In genomic region chr9:99242533-99243189, GRCm38 (mm10) we compare ENCODE assay signal across 8 mouse cellular contexts. TPM values are rescaled to one million over a fixed set of nuclear protein-coding genes. Genes with fewer than 3 reads are reported as not detected.
DNase-seq lines count a peak whose midpoint lies in the region; ATAC-seq lines count a peak whose summit lies in the region.

No protein-coding gene starts in this region.

- peak overlapping the region; percentile 95 for H3K4me3 ChIP-seq in lung, embryonic 15.5 days
- peak overlapping the region; percentile 92 for H3K4me3 ChIP-seq in embryonic facial prominence, embryonic 10.5 days
- H3K4me3 ChIP-seq in hindbrain, embryonic 14.5 days (replicated peaks; ENCODE audit: low read length): peak overlapping the region; percentile 88
- H3K4me3 ChIP-seq in macrophage (ENCODE audit: inconsistent target): peak overlapping the region; percentile 49

- H3K36me3 ChIP-seq in lung, embryonic 15.5 days: 0 out of 2 replicates have a peak, but pooled peaks cover 3% of the 10 kb centered on the region
- H3K36me3 ChIP-seq in embryonic facial prominence, embryonic 10.5 days (replicated peaks): peaks cover 13% of the 10 kb centered on the region
- no peaks in the 10 kb centered on the region; the same call in 1 of the 2 replicates for H3K36me3 ChIP-seq in hindbrain, embryonic 14.5 days (replicated peaks; ENCODE audit: control insufficient read depth, insufficient read depth)
- H3K36me3 ChIP-seq in macrophage (ENCODE audit: inconsistent target): no peaks in the 10 kb centered on the region; the same call in 1 of the 2 replicates

- no peaks in the 10 kb centered on the region for H3K27me3 ChIP-seq in lung, embryonic 15.5 days
- H3K27me3 ChIP-seq in embryonic facial prominence, embryonic 10.5 days (replicated peaks; ENCODE audit: low read depth, poor library complexity, severe bottlenecking): no peaks in the 10 kb centered on the region
- no peaks in the 10 kb centered on the region for H3K27me3 ChIP-seq in hindbrain, embryonic 14.5 days (ENCODE audit: control insufficient read depth, insufficient read depth, low read length)

- ATAC-seq in lung, embryonic 15.5 days (ENCODE audit: borderline replicate concordance, extremely low read depth, low FRiP score, low TSS enrichment): no peak; the same call in 1 of the 2 replicates
- ATAC-seq in hindbrain, embryonic 14.5 days (ENCODE audit: low FRiP score): peak; percentile 73

- 6% methylated on average over 17 of the region's 17 CpGs for WGBS in lung, embryonic 15.5 days
- WGBS in embryonic facial prominence, embryonic 10.5 days: 9% methylated on average over 17 of the region's 17 CpGs
- 8% methylated on average over 17 of the region's 17 CpGs for WGBS in hindbrain, embryonic 14.5 days
- WGBS in macrophage (ENCODE audit: missing documents): 4% methylated on average over 17 of the region's 17 CpGs

- no peak overlapping the region for H3K27ac ChIP-seq in lung, embryonic 15.5 days
- H3K27ac ChIP-seq in embryonic facial prominence, embryonic 10.5 days (replicated peaks): peak overlapping the region; percentile 94
- no peak overlapping the region for H3K27ac ChIP-seq in hindbrain, embryonic 14.5 days
- peak overlapping the region; percentile 55 for H3K27ac ChIP-seq in macrophage

- DNase-seq in lung, postnatal 4 days: no peak
- DNase-seq in embryonic facial prominence, embryonic 10.5 days (ENCODE audit: low spot score): no peak
- DNase-seq in hindbrain, embryonic 14.5 days (ENCODE audit: low spot score): no peak
- DNase-seq in T-cell, adult 2 months (ENCODE audit: low spot score): no peak
- no peak for DNase-seq in spleen, postnatal 4 days (ENCODE audit: low spot score in 2 of 2)
- DNase-seq in retina, embryonic 14.5 days (ENCODE audit: low spot score): no peak

- 0 out of 2 replicates have a peak, but pooled peaks cover 5% of the 10 kb centered on the region for H3K4me1 ChIP-seq in lung, embryonic 15.5 days
- H3K4me1 ChIP-seq in embryonic facial prominence, embryonic 10.5 days: peaks cover 10% of the 10 kb centered on the region
- no peaks in the 10 kb centered on the region; the same call in 1 of the 2 replicates for H3K4me1 ChIP-seq in hindbrain, embryonic 14.5 days (replicated peaks; ENCODE audit: control insufficient read depth, insufficient read depth, low read length)

- peak overlapping the region; percentile 61 for H3K4me2 ChIP-seq in lung, embryonic 15.5 days
- peak overlapping the region; percentile 48 for H3K4me2 ChIP-seq in hindbrain, embryonic 14.5 days (replicated peaks)

- H3K9ac ChIP-seq in lung, embryonic 15.5 days: no peak overlapping the region; the same call in 1 of the 2 replicates
- H3K9ac ChIP-seq in hindbrain, embryonic 14.5 days: peak overlapping the region; percentile 80

- H3K9me3 ChIP-seq in lung, embryonic 15.5 days: no peaks in the 10 kb centered on the region
- no peaks in the 10 kb centered on the region for H3K9me3 ChIP-seq in embryonic facial prominence, embryonic 10.5 days
- H3K9me3 ChIP-seq in hindbrain, embryonic 14.5 days (ENCODE audit: control insufficient read depth, low read length): no peaks in the 10 kb centered on the region

- peaks cover 20% of the 10 kb centered on the region for H3K79me2 ChIP-seq in macrophage (ENCODE audit: inconsistent target)

RNA-seq across cellular contexts. Expression of gene Cep70, which starts 0.5 kb away (rescaled TPM):
- 32.5 and 34.7 TPM in 2 replicates for polyA plus RNA-seq in lung, embryonic 15.5 days (2015; fragmentation: Nextera tagmentation; extraction: Ambion mirVana)
- polyA plus RNA-seq in embryonic facial prominence, embryonic 10.5 days (2016; fragmentation: Nextera tagmentation; extraction: Ambion mirVana): 42.4 and 46.8 TPM in 2 replicates
- 50.9 and 55.0 TPM in 2 replicates for polyA plus RNA-seq in hindbrain, embryonic 14.5 days (2014; fragmentation: Nextera tagmentation; extraction: Ambion mirVana)
- total RNA-seq in macrophage (2018; cell fraction: chromatin; rRNA removed): 100 to 1,000 TPM in 5 of 26 experiments, 10 to 100 TPM in 21; 21.2 to 112 (median 72.9) TPM
- 10 to 100 TPM in 19 of 26 experiments, 1 to 10 TPM in 7; 6.4 to 14.3 (median 10.7) TPM for total RNA-seq in macrophage (2018; cell fraction: cytosol; rRNA removed)
- total RNA-seq in macrophage (2018; cell fraction: nucleus; rRNA removed): 10 to 100 TPM; 17.3 to 68.1 (median 37.4) TPM
- polyA plus RNA-seq in macrophage (2018): 10.3 to 14.1 TPM (median 11.1 TPM) in 3 replicates

RNA-seq across cellular contexts. Expression of gene Faiml, which starts 5.6 kb away (rescaled TPM):
- not detected in 2 replicates for polyA plus RNA-seq in lung, embryonic 15.5 days (2015; fragmentation: Nextera tagmentation; extraction: Ambion mirVana)
- polyA plus RNA-seq in embryonic facial prominence, embryonic 10.5 days (2016; fragmentation: Nextera tagmentation; extraction: Ambion mirVana): not detected in 2 replicates
- not detected in 2 replicates for polyA plus RNA-seq in hindbrain, embryonic 14.5 days (2014; fragmentation: Nextera tagmentation; extraction: Ambion mirVana)
- total RNA-seq in macrophage (2018; cell fraction: chromatin; rRNA removed): not detected
- total RNA-seq in macrophage (2018; cell fraction: cytosol; rRNA removed): not detected
- total RNA-seq in macrophage (2018; cell fraction: nucleus; rRNA removed): not detected
- not detected in 3 replicates for polyA plus RNA-seq in macrophage (2018)

Comparison
In these comparisons a context has a peak if more than half of its experiments do, and no peak if none do; other contexts are left out.
1. H3K27ac ChIP-seq: peak in embryonic facial prominence, embryonic 10.5 days (single experiment) and macrophage (single experiment); none in lung, embryonic 15.5 days (single experiment) and hindbrain, embryonic 14.5 days (single experiment).
2. Peak in every context shown above with its lines, with median percentiles within 50 percentile points of each other: H3K4me3 ChIP-seq.